Mouse (Mus musculus) forebrain, embryonic 14.5 days (tissue): ENCODE measurements at regions not wholly inside any gene's neighbourhood (a gene's known extent, or its start where the extent isn't known, plus 50 kb on each side); places are given as distances from the start of the nearest gene placed in this dataset.
"Not testable (repeated sequence)": the region's sequence is repeated elsewhere in the genome, so short reads cannot be mapped to it uniquely, and the experiment has no call there.

Experiments used
- ATAC-seq: fragments of 200-750 bp; cut with Nextera tagmentation; 2 replicates; pipeline ENCODE4 v1.8.0; 2017; ENCODE audit warnings: mild to moderate bottlenecking, moderate library complexity
- DNase-seq: peaks from one replicate; pipeline ENCODE4 v3.0.0-alpha.2; 2015; ENCODE audit warnings: low spot score
- H3K27ac ChIP-seq: fragments of 300-500 bp; sonication (generic); 2 replicates; pipeline ENCODE4 v1.5.1; 2014; ENCODE audit warnings: low read depth, mild to moderate bottlenecking, control low read depth, low read length, moderate library complexity
- H3K27me3 ChIP-seq: fragments of 300-500 bp; sonication (generic); replicated peaks from 2 replicates; pipeline ENCODE4 v1.6.1; 2014; ENCODE audit warnings: low read length, control low read depth, mixed read lengths; ENCODE audit not compliant: control insufficient read depth, insufficient read depth
- H3K36me3 ChIP-seq: fragments of 300-500 bp; sonication (generic); 2 replicates; pipeline ENCODE4 v1.6.1; 2014; ENCODE audit warnings: low read length, control low read depth; ENCODE audit not compliant: control insufficient read depth, insufficient read depth
- H3K4me1 ChIP-seq: fragments of 300-500 bp; sonication (generic); 2 replicates; pipeline ENCODE4 v1.6.1; 2014; ENCODE audit warnings: antibody characterized with exemption, low read length, control low read depth; ENCODE audit not compliant: control insufficient read depth, insufficient read depth
- H3K4me2 ChIP-seq: fragments of 300-500 bp; sonication (generic); 2 replicates; pipeline ENCODE4 v1.6.1; 2014; ENCODE audit warnings: mild to moderate bottlenecking, control low read depth, low read length
- H3K4me3 ChIP-seq: fragments of 300-500 bp; sonication (generic); 2 replicates; pipeline ENCODE4 v1.5.1; 2014; ENCODE audit warnings: low read depth, low read length, control low read depth
- H3K9ac ChIP-seq: fragments of 300-500 bp; sonication (generic); 2 replicates; pipeline ENCODE4 v1.6.1; 2014; ENCODE audit warnings: mild to moderate bottlenecking, low read length, control low read depth, moderate library complexity
- H3K9me3 ChIP-seq: fragments of 300-500 bp; sonication (generic); replicated peaks from 2 replicates; pipeline ENCODE4 v1.6.1; 2016; ENCODE audit warnings: low read length, control low read depth, mixed read lengths; ENCODE audit not compliant: control insufficient read depth
- WGBS: fragments of 180-500 bp; shearing (Covaris S2); extraction: QIAGEN DNeasy Blood & Tissue Kit; methylation state at CpG from one replicate; pipeline ENCODE4 v1.1.7; 2014; 5-methylcytosine and 5-hydroxymethylcytosine counted together

DNA sequence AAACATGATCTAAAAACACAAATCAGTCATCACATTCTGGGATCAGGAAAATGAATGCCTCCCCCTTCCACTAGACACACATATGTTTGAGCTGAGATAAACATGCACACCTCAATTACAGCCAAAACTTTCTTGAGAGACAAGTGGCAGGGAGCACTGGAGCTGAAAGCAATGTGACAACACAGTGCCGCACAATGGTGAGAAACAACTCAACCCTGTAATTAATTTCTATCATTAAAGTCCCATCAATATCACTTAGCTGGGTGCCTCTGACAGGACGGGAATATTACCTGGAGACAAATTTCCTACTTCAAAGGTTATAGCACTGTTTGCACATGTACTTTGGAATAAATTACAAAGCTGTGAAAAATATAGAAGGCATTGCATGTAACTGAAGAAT, 381.2 kb upstream of the Amd2 start:
- Histone ChIP-seq H3K9ac (no peak overlapping the region), H3K27me3 (no peaks in the 10 kb centered on the region), H3K4me3 (no peak overlapping the region), H3K4me1 (no peaks in the 10 kb centered on the region), H3K27ac (no peak overlapping the region), H3K4me2 (no peak overlapping the region), H3K36me3 (no peaks in the 10 kb centered on the region), H3K9me3 (no peaks in the 10 kb centered on the region)
- ATAC-seq: peak; percentile 26
- DNase-seq: peak; percentile 28
- 40% methylated on average over 2 of the region's 2 CpGs for WGBS

DNA sequence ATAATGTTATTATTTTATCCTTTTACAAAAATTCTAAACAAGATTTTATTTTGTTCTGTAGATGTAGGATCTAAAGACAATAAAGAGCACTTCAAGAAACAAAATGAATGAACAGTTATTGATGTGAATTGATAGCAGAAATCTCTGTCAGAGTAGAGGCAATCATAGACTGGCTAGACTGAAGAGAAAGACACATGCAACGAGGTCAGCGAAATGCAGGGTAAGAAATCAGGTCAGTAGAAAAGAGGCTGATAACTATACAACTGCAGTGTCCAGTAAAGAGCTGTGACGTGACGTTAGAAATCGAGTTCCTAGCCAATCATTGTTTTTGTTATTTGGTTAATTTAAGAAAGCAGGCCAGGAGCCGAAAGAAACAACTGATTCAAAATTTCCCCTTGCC, 343.0 kb upstream of the Amd2 start:
- DNase-seq: no peak
- Histone ChIP-seq H3K9ac (no peak overlapping the region), H3K36me3 (no peaks in the 10 kb centered on the region), H3K4me2 (no peak overlapping the region), H3K9me3 (no peaks in the 10 kb centered on the region), H3K27me3 (no peaks in the 10 kb centered on the region), H3K4me3 (no peak overlapping the region), H3K4me1 (no peaks in the 10 kb centered on the region), H3K27ac (no peak overlapping the region)
- no peak for ATAC-seq
- 86% methylated on average over 6 of the region's 6 CpGs for WGBS

DNA sequence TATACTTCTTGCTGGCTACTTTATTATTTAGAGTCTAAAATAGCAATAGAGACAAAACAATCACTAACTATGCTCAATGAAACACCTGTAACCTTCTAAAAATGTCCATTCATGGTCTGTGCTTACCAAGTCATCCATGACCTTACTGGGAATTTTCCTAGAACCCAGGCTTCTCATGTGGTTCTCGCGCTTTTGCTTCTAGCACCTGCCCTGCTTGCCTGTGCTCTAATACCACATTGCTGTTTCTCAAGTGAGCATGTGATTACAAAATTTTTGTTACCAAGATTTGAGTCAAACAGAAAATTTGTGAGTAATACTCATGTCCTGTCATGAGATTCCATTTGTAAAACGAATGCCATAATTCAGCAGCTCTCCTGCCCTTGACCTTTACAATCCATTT, 324.8 kb upstream of the Amd2 start:
- Histone ChIP-seq H3K4me2 (no peak overlapping the region), H3K4me1 (no peaks in the 10 kb centered on the region), H3K4me3 (no peak overlapping the region), H3K27me3 (no peaks in the 10 kb centered on the region), H3K9me3 (no peaks in the 10 kb centered on the region), H3K27ac (no peak overlapping the region), H3K36me3 (no peaks in the 10 kb centered on the region), H3K9ac (no peak overlapping the region)
- WGBS: 89% methylated on average over 3 of the region's 3 CpGs
- DNase-seq: no peak
- no peak for ATAC-seq

DNA sequence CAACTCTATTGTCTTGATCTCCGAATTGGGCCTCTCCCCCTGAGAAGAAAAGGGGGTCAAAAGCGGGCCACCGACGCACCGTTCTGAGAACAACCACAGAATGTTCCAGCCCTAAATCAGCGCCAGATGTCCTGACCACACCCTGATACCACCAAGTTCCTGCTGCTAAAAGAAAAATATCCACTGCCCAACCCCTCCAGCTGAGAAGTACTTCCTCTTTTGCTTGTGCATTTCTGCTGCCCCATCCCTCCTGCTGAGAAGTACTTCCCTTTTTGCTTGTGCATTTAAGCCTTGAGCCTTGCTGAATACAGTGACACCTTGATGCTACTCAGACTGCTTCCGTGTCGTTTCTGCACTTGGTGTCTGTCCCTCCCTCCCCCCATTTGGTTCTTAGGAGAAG, 287.2 kb upstream of the Amd2 start:
- WGBS: 83% methylated on average over 7 of the region's 8 CpGs
- ATAC-seq: not testable (repeated sequence)

DNA sequence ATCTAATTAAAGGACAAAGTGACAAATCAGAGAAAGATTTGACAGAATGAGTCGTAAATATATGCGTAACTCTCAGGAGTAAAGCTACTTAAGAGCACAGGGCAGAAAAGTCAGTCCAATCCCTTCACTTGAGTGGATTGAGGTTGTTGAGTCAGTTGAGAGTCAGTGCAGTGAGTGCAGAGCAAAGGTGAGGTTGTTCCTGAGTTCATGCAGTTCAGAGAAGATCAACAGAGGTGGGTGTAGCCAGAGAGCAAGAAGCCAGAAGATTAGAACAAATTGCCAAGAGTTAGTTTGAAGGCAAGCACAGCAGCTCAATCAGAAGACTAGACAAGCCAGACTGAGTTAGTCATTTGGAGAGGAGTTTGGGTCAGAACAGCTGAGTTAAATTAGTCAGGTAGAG, 237.4 kb upstream of the Amd2 start:
- ATAC-seq: no peak
- no peak for DNase-seq
- 90% methylated on average over 2 of the region's 2 CpGs for WGBS
- Histone ChIP-seq H3K9ac (no peak overlapping the region), H3K4me1 (no peaks in the 10 kb centered on the region), H3K36me3 (no peaks in the 10 kb centered on the region), H3K4me2 (no peak overlapping the region), H3K9me3 (no peaks in the 10 kb centered on the region), H3K27ac (no peak overlapping the region), H3K27me3 (no peaks in the 10 kb centered on the region), H3K4me3 (no peak overlapping the region)

More for the DNA sequence above, 287.2 kb upstream of the Amd2 start:
- not testable (repeated sequence) for H3K4me1 ChIP-seq, DNase-seq, H3K36me3 ChIP-seq, H3K27me3 ChIP-seq, H3K4me2 ChIP-seq, H3K27ac ChIP-seq, H3K9me3 ChIP-seq, H3K9ac ChIP-seq, H3K4me3 ChIP-seq

DNA sequence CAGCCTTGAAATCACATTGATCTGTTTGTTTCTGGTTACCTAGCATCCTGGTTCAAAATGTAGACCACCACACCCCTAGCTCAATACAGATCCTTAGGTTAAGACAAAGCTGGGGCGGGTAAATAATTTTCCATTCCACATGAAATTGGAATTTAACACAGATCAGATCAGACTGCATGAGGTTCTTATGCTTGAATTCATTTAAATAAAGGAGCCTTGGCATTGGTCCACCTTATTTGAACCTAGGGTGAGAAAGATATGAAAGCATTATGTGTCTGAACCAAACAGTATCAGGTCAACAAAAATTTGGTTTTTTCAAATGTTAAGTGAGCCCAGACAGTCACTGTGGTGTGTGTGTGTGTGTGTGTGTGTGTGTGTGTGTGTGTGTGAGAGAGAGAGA, 234.3 kb upstream of the Amd2 start:
- WGBS: 68% methylated on average over 1 of the region's 1 CpGs
- H3K36me3 ChIP-seq: no peaks in the 10 kb centered on the region
- ATAC-seq (no peak), DNase-seq (peak; percentile 4)
- no peak overlapping the region for H3K9ac ChIP-seq
- no peak overlapping the region for H3K27ac ChIP-seq
- no peaks in the 10 kb centered on the region for H3K27me3 ChIP-seq
- no peaks in the 10 kb centered on the region for H3K4me1 ChIP-seq
- H3K9me3 ChIP-seq: no peaks in the 10 kb centered on the region
- H3K4me3 ChIP-seq: no peak overlapping the region
- no peak overlapping the region for H3K4me2 ChIP-seq

DNA sequence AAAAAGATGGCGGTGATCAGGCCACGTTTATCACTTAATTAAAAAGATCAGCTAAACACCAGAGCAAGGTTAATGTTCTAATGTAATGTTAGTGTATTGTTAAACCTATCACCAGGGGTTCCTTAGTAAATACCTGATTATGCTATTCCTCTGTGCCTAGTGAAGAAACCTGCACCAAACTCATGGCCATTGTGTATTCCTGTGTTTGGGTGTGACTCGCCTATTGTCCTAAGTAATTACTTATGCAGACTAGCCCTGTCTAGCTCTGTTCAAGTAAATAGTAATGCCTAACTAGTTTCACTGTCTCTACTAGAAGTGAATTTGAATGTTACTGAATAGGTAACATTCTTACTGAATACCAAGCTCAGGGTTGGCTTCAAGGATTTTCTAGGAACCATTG, 231.6 kb upstream of the Amd2 start:
- Histone ChIP-seq H3K27ac (no peak overlapping the region), H3K27me3 (no peaks in the 10 kb centered on the region), H3K4me3 (no peak overlapping the region), H3K9me3 (no peaks in the 10 kb centered on the region), H3K36me3 (no peaks in the 10 kb centered on the region), H3K4me1 (no peaks in the 10 kb centered on the region), H3K4me2 (no peak overlapping the region), H3K9ac (no peak overlapping the region)
- no peak for DNase-seq
- no peak for ATAC-seq
- WGBS: 82% methylated on average over 3 of the region's 3 CpGs

DNA sequence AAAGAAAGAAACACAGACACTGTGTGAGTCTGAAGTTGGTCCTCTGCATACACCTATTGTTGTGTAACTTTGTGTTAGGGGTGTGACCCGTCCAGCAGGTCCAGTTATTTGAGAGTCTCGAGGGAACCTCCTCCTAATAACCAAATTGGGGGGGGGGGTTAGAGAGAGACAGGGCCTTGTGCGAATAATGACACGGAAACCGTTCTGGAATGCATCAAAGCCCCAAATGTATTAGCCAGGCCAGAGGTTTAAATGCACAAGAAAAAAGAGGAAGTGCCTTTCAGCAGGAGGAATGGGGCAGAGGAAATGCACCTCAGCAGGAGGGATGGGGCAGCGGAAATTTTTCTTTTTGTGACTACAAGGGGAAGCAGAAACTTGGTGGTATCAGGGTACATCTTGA, 228.9 kb upstream of the Amd2 start:
- Histone ChIP-seq H3K27me3 (no peaks in the 10 kb centered on the region), H3K4me1 (no peaks in the 10 kb centered on the region), H3K4me2 (no peak overlapping the region), H3K36me3 (no peaks in the 10 kb centered on the region), H3K9me3 (no peaks in the 10 kb centered on the region), H3K27ac (no peak overlapping the region), H3K4me3 (no peak overlapping the region), H3K9ac (no peak overlapping the region)
- ATAC-seq (no peak), DNase-seq (no peak)
- WGBS: 82% methylated on average over 6 of the region's 6 CpGs
